Mouse (Mus musculus) heart, embryonic 16.5 days (tissue): ENCODE data around the gene Fdx1l. TPM values are rescaled to one million over a fixed set of nuclear protein-coding genes. Genes with fewer than 3 reads are reported as not detected.
A peak's percentile ranks its signal among the peaks of the same experiment; 100 is the strongest.

Source experiments
- ATAC-seq: fragments of 200-750 bp; cut with Nextera tagmentation; replicated peaks from 2 replicates; pipeline ENCODE4 v1.8.0; 2017; ENCODE audit warnings: moderate number of reproducible peaks; ENCODE audit not compliant: insufficient read depth, low FRiP score; ENCODE audit errors: extremely low read depth
- H3K27ac ChIP-seq: fragments of 300-500 bp; sonication (generic); 2 replicates; pipeline ENCODE4 v1.5.1; 2014; ENCODE audit warnings: mild to moderate bottlenecking, low read length, control low read depth, moderate library complexity
- H3K27me3 ChIP-seq: fragments of 300-500 bp; sonication (generic); 2 replicates; pipeline ENCODE4 v1.6.1; 2014; ENCODE audit warnings: low read length, mixed read lengths; ENCODE audit not compliant: control insufficient read depth, insufficient read depth
- H3K36me3 ChIP-seq: fragments of 300-500 bp; sonication (generic); 2 replicates; pipeline ENCODE4 v1.6.1; 2014; ENCODE audit not compliant: control insufficient read depth, insufficient read depth
- H3K4me1 ChIP-seq: fragments of 300-500 bp; sonication (generic); 2 replicates; pipeline ENCODE4 v1.6.1; 2014; ENCODE audit warnings: low read length, mixed read lengths; ENCODE audit not compliant: control insufficient read depth, insufficient read depth
- H3K4me2 ChIP-seq: fragments of 300-500 bp; sonication (generic); 2 replicates; pipeline ENCODE4 v1.6.1; 2014; ENCODE audit warnings: low read depth, mild to moderate bottlenecking, control low read depth, low read length
- H3K4me3 ChIP-seq: fragments of 300-500 bp; sonication (generic); 2 replicates; pipeline ENCODE4 v1.5.1; 2014; ENCODE audit warnings: mild to moderate bottlenecking, control low read depth, low read length
- H3K9ac ChIP-seq: fragments of 300-500 bp; sonication (generic); 2 replicates; pipeline ENCODE4 v1.6.1; 2014; ENCODE audit warnings: low read length, control low read depth
- H3K9me3 ChIP-seq: fragments of 300-500 bp; sonication (generic); replicated peaks from 2 replicates; pipeline ENCODE4 v1.6.1; 2016; ENCODE audit warnings: low read length; ENCODE audit not compliant: control insufficient read depth
- WGBS: fragments of 180-500 bp; shearing (Covaris S2); extraction: QIAGEN DNeasy Blood & Tissue Kit; methylation state at CpG from one replicate; pipeline ENCODE4 v1.1.7; 2014; 5-methylcytosine and 5-hydroxymethylcytosine counted together
- polyA plus RNA-seq: library from polyadenylated mRNA; unstranded; fragments of >200 nt; fragmentation: Nextera tagmentation; extraction: Ambion mirVana; gene quantifications from 2 replicates; pipeline ENCODE4 v1.2.1, GENCODE M21; 2015

The Fdx1l gene
- polyA plus RNA-seq, 1 experiment from 2014 or later: 47.9 TPM

GRCm38 (mm10) chr9:21090537-21090936 lies 17.1 kb upstream of the Fdx1l start:
- no peaks in the 10 kb centered on the region for H3K9me3 ChIP-seq
- ATAC-seq: no peak
- peaks cover 15% of the 10 kb centered on the region for H3K4me1 ChIP-seq
- no peaks in the 10 kb centered on the region for H3K27me3 ChIP-seq
- H3K4me2 ChIP-seq: peak overlapping the region; percentile 91
- WGBS: 84% methylated on average over 1 of the region's 1 CpGs
- H3K9ac ChIP-seq: peak overlapping the region; percentile 85
- peak overlapping the region; percentile 75 for H3K4me3 ChIP-seq
- peaks cover 37% of the 10 kb centered on the region for H3K36me3 ChIP-seq
- H3K27ac ChIP-seq: no peak overlapping the region

DNA sequence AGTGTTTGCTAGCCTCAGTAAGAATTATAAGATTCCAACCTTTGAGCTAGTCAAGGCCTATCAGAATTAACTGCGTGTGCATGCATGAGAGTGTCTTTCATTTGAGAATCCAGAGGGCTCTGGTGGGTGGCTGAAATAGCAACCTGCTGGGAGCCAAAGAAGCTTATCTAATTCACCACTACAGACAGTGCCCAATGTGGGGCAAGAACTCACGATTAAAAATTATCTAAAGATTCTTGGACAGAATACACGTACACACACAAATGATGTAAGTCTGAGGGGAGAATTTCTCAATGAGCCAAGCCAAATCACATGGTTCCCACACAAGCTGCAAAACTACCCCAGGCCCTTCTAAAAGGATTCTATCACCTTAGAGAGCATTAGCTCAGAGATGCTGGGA lies 9.9 kb upstream of the Fdx1l start:
- Histone ChIP-seq H3K27me3 (no peaks in the 10 kb centered on the region), H3K4me1 (peaks cover 3% of the 10 kb centered on the region; the same call in 1 of the 2 replicates), H3K4me2 (no peak overlapping the region), H3K9ac (no peak overlapping the region), H3K27ac (no peak overlapping the region), H3K4me3 (no peak overlapping the region), H3K9me3 (no peaks in the 10 kb centered on the region), H3K36me3 (peaks cover 91% of the 10 kb centered on the region)
- peak; percentile 49 for ATAC-seq
- WGBS: 34% methylated on average over 3 of the region's 3 CpGs

DNA sequence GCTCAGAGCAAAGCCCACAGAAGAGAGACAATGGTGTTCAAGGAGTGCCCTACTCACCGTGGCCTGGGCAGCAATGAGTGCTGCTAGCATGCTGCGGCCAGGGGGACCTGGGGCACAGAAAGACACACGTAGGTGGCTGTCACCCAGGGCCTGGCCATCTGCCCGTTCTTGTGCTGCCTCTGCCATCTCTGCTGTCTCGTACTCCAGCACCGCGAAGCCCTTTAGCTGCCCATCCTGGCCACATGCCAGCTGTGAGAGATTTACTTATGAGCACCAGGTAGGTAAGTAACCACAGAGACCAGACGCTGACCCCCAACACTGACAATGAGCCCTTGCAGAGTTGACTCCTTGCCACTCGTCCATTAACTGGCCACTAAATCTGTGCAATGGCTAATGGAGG lies 7.7 kb upstream of the Fdx1l start:
- H3K27me3 ChIP-seq: no peaks in the 10 kb centered on the region
- no peak for ATAC-seq
- 69% methylated on average over 9 of the region's 9 CpGs for WGBS
- H3K4me2 ChIP-seq: no peak overlapping the region
- no peaks in the 10 kb centered on the region for H3K9me3 ChIP-seq
- H3K4me3 ChIP-seq: no peak overlapping the region
- H3K27ac ChIP-seq: no peak overlapping the region
- peaks cover 87% of the 10 kb centered on the region for H3K36me3 ChIP-seq
- peaks cover 3% of the 10 kb centered on the region; the same call in 1 of the 2 replicates for H3K4me1 ChIP-seq
- H3K9ac ChIP-seq: no peak overlapping the region

DNA sequence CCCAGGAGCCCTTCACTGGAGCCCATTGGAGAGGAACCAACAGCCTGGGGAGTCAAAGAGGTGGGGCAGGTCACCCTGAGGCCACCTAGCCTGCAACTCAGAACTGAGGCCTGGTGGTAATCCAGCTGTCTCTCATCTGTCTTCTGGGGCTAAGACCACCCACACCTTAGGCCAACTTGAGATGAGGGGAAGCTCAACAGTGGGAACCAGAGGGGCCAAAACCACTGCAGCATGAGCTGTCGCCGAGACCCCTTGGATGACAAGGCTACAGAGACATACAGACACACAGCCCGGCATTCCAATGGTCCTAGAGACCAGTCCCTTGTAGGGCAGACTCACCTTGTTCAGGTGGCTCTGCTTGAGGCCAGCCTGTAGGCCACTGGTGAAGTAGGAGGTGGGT lies 2.2 kb upstream of the Fdx1l start:
- no peak overlapping the region for H3K27ac ChIP-seq

DNA sequence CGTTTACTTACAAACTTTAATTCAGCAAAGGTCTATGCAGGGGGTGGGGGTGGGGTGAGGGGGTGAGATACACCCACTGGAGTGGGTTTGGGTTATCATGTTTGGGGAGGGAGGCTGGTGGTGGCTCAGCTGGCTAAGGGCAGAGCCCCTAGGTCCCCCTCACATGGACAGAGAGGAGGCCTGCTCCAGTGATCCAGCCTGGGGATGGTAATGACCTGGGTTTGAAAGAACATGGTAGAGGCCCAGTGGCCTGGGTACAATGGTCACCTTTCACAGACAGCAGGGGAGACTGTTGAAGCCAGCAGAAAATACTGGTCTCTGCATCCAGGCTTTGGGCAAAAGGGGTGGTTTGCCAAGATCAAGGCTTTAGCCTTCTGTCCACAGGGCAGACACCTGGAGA lies 759 bp upstream of the Fdx1l start:
- Histone ChIP-seq H3K4me2 (no peak overlapping the region), H3K27ac (peak overlapping the region; percentile 68; the same call in 1 of the 2 replicates), H3K4me1 (peaks cover 11% of the 10 kb centered on the region), H3K4me3 (no peak overlapping the region), H3K9me3 (no peaks in the 10 kb centered on the region), H3K9ac (no peak overlapping the region), H3K36me3 (peaks cover 42% of the 10 kb centered on the region), H3K27me3 (no peaks in the 10 kb centered on the region)
- WGBS: 79% methylated on average over 1 of the region's 1 CpGs
- no peak for ATAC-seq

More for the DNA sequence above, 2.2 kb upstream of the Fdx1l start:
- H3K4me3 ChIP-seq: no peak overlapping the region
- peaks cover 56% of the 10 kb centered on the region for H3K36me3 ChIP-seq
- WGBS: 88% methylated on average over 3 of the region's 3 CpGs
- peaks cover 11% of the 10 kb centered on the region for H3K4me1 ChIP-seq
- no peak overlapping the region for H3K4me2 ChIP-seq
- no peak for ATAC-seq
- H3K9ac ChIP-seq: no peak overlapping the region
- no peaks in the 10 kb centered on the region for H3K27me3 ChIP-seq
- no peaks in the 10 kb centered on the region for H3K9me3 ChIP-seq

DNA sequence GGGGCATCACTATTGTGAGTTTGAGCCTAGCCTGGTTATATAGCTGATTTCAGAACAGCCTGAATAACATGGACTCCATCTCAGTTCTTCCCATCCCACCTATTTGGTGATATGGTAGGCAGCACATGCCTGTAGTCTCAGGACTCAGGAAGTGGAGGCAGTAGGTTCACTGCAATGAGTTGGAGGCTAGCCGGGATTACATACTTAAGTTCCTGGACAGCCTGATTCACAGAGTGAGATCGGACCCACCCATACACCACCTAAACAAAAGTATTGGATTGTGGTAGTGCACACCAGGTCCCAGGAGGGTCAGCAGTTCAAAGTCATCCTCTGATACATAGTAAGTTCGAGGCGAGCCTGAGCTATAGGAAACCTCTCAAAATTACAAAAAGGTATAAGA lies 773 bp downstream of the Fdx1l start:
- Histone ChIP-seq H3K27ac (peak overlapping the region; percentile 68; the same call in 1 of the 2 replicates), H3K4me1 (peaks cover 11% of the 10 kb centered on the region), H3K4me2 (peak overlapping the region; percentile 87), H3K9me3 (no peaks in the 10 kb centered on the region), H3K4me3 (peak overlapping the region; percentile 96), H3K9ac (peak overlapping the region; percentile 93), H3K27me3 (no peaks in the 10 kb centered on the region), H3K36me3 (peaks cover 31% of the 10 kb centered on the region)
- ATAC-seq: no peak
- WGBS: 10% methylated on average over 4 of the region's 4 CpGs

GRCm38 (mm10) chr9:21067006-21067684 lies 6.3 kb downstream of the Fdx1l start, which contains the start of gene Zglp1:
Zglp1 (minus strand) TSS chr9:21067093.
- no peak within 1 kb of the TSS for H3K27ac ChIP-seq
- ATAC-seq: no peak
- H3K4me3 ChIP-seq: no peak within 1 kb of the TSS
- H3K4me1 ChIP-seq: peaks cover under 1% of the 10 kb centered on the region; the same call in 1 of the 2 replicates
- no peak within 1 kb of the TSS for H3K4me2 ChIP-seq
- H3K36me3 ChIP-seq: peaks cover 20% of the 10 kb centered on the region
- no peaks in the 10 kb centered on the region for H3K9me3 ChIP-seq
- H3K27me3 ChIP-seq: no peaks in the 10 kb centered on the region
- no peak within 1 kb of the TSS for H3K9ac ChIP-seq
- WGBS: 80% methylated on average over 26 of the region's 27 CpGs

GRCm38 (mm10) chr9:21062928-21063327 lies 10.5 kb downstream of the Fdx1l start:
- H3K36me3 ChIP-seq: peaks cover 20% of the 10 kb centered on the region

DNA sequence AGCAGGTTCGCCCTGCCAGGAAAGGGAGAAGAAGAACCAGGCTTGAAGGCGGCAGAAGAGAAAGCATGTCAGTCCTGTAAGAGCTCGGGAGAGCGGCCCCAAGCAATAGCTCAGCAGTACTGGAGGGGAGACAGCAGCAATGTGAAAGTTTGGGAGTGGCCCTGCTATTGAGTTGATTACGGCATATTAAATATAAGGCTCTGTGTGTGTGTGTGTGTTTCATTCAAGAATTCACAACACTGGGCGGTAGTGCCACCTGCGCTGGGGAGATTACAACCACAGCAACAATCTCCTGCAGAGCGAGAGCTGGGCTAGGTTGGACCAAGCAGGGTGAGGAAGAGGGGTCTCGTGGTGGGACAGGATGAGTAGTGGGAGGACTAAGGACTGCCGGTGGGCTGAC lies 21.8 kb downstream of the Fdx1l start:
- Histone ChIP-seq H3K27me3 (no peaks in the 10 kb centered on the region), H3K4me1 (no peaks in the 10 kb centered on the region), H3K4me3 (no peak overlapping the region), H3K36me3 (no peaks in the 10 kb centered on the region), H3K4me2 (no peak overlapping the region), H3K9ac (no peak overlapping the region), H3K27ac (no peak overlapping the region), H3K9me3 (no peaks in the 10 kb centered on the region)
- 57% methylated on average over 10 of the region's 10 CpGs for WGBS
- no peak for ATAC-seq

More at GRCm38 (mm10) chr9:21062928-21063327, 10.5 kb downstream of the Fdx1l start:
- Histone ChIP-seq H3K4me2 (no peak overlapping the region), H3K27ac (no peak overlapping the region), H3K4me1 (no peaks in the 10 kb centered on the region), H3K4me3 (no peak overlapping the region), H3K9me3 (no peaks in the 10 kb centered on the region), H3K9ac (no peak overlapping the region), H3K27me3 (no peaks in the 10 kb centered on the region)
- 90% methylated on average over 2 of the region's 2 CpGs for WGBS
- ATAC-seq: no peak
